Mouse (Mus musculus) heart, postnatal 0 days (tissue): ENCODE data around the gene BC028528. TPM values are rescaled to one million over a fixed set of nuclear protein-coding genes. Genes with fewer than 3 reads are reported as not detected.

Experiments used
- ATAC-seq: fragments of 200-750 bp; cut with Nextera tagmentation; 2 replicates; pipeline ENCODE4 v1.8.0; 2017; ENCODE audit warnings: low read depth, moderate number of reproducible peaks, moderate library complexity; ENCODE audit not compliant: insufficient read depth
- DNase-seq: peaks from one replicate; pipeline ENCODE4 v3.0.0-alpha.2; 2016; ENCODE audit warnings: low spot score
- H3K27ac ChIP-seq: fragments of 300-500 bp; sonication (generic); 2 replicates; pipeline ENCODE4 v1.5.1; 2014; ENCODE audit warnings: low read depth, mild to moderate bottlenecking
- H3K27me3 ChIP-seq: fragments of 300-500 bp; sonication (generic); 2 replicates; pipeline ENCODE4 v1.6.1; 2014; ENCODE audit warnings: low read length, mixed read lengths; ENCODE audit not compliant: control insufficient read depth, insufficient read depth
- H3K36me3 ChIP-seq: fragments of 300-500 bp; sonication (generic); replicated peaks from 2 replicates; pipeline ENCODE4 v1.6.1; 2014; ENCODE audit warnings: low read length, mixed read lengths; ENCODE audit not compliant: control insufficient read depth, insufficient read depth
- H3K4me1 ChIP-seq: fragments of 300-500 bp; sonication (generic); 2 replicates; pipeline ENCODE4 v1.6.1; 2014; ENCODE audit warnings: antibody characterized with exemption; ENCODE audit not compliant: control insufficient read depth, insufficient read depth
- H3K4me2 ChIP-seq: fragments of 300-500 bp; sonication (generic); 2 replicates; pipeline ENCODE4 v1.6.1; 2014; ENCODE audit warnings: low read depth, mild to moderate bottlenecking, low read length, moderate library complexity
- H3K4me3 ChIP-seq: fragments of 300-500 bp; sonication (generic); 2 replicates; pipeline ENCODE4 v1.5.1; 2014; ENCODE audit warnings: low read depth, low read length
- H3K9ac ChIP-seq: fragments of 300-500 bp; sonication (generic); replicated peaks from 2 replicates; pipeline ENCODE4 v1.6.1; 2014; ENCODE audit warnings: low read depth, low read length, mixed read lengths
- H3K9me3 ChIP-seq: fragments of 300-500 bp; sonication (generic); replicated peaks from 2 replicates; pipeline ENCODE4 v1.6.1; 2016; ENCODE audit warnings: low read length; ENCODE audit not compliant: control insufficient read depth
- CTCF ChIP-seq: IDR thresholded peaks from 2 replicates; pipeline ENCODE4 v1.5.1; 2016; ENCODE audit warnings: antibody characterized with exemption, control low read depth, low read depth
- EP300 ChIP-seq: IDR thresholded peaks from 2 replicates; pipeline ENCODE4 v1.6.1; 2016; ENCODE audit warnings: antibody characterized with exemption, low read depth
- WGBS: fragments of 180-500 bp; shearing (Covaris S2); extraction: QIAGEN DNeasy Blood & Tissue Kit; methylation state at CpG from one replicate; pipeline ENCODE4 v1.1.7; 2014; 5-methylcytosine and 5-hydroxymethylcytosine counted together
- polyA plus RNA-seq: library from polyadenylated mRNA; unstranded; fragments of >200 nt; fragmentation: Nextera tagmentation; extraction: Ambion mirVana; gene quantifications from 2 replicates; pipeline ENCODE4 v1.2.1, GENCODE M21; 2015
- total RNA-seq: library from RNA; depleted of rRNA; stranded (reverse); fragments of >200 nt; gene quantifications from 2 replicates; pipeline ENCODE4 v1.2.3, GENCODE M21; 2014; ENCODE audit warnings: low replicate concordance

Gene BC028528
- total and polyA plus RNA-seq, 2 experiments from 2014 or later: 5.3 to 38.0 TPM

GRCm38 (mm10) chr3:95905146-95905939 is 13.5 kb upstream of the BC028528 start:
- H3K4me3 ChIP-seq: peak overlapping the region; percentile 46
- H3K4me1 ChIP-seq: peaks cover 26% of the 10 kb centered on the region
- no peaks in the 10 kb centered on the region for H3K27me3 ChIP-seq
- peak overlapping the region; percentile 77 for H3K4me2 ChIP-seq
- TF ChIP-seq CTCF (no peak), EP300 (no peak)
- ATAC-seq (peak; percentile 35), DNase-seq (peak; percentile 35)
- H3K36me3 ChIP-seq: no peaks in the 10 kb centered on the region
- peak overlapping the region; percentile 70; the same call in 1 of the 2 replicates for H3K9ac ChIP-seq
- no peaks in the 10 kb centered on the region for H3K9me3 ChIP-seq
- H3K27ac ChIP-seq: peak overlapping the region; percentile 86
- under 1% methylated on average over 18 of the region's 18 CpGs for WGBS

- ATAC-seq: peak; percentile 61
- no peaks in the 10 kb centered on the region for H3K9me3 ChIP-seq
- H3K4me3 ChIP-seq: peak within 1 kb of the TSS; percentile 46
- H3K9ac ChIP-seq: peak within 1 kb of the TSS; percentile 70
- peak within 1 kb of the TSS; percentile 86 for H3K27ac ChIP-seq
- DNase-seq: peak; percentile 69
- no peak for TF ChIP-seq CTCF
- TF ChIP-seq EP300: 0 out of 2 replicates have a peak, but pooled peaks have one; percentile 31
- H3K36me3 ChIP-seq: no peaks in the 10 kb centered on the region
- peaks cover 26% of the 10 kb centered on the region for H3K4me1 ChIP-seq
- H3K27me3 ChIP-seq: no peaks in the 10 kb centered on the region
- WGBS: 0% methylated on average over 15 of the region's 15 CpGs
- H3K4me2 ChIP-seq: peak within 1 kb of the TSS; percentile 77
Observed at GRCm38 (mm10) chr3:95904568-95904967, 12.8 kb upstream of the BC028528 start, which contains the start of gene Car14. TSS of gene Car14 (minus strand) at chr3:95904691.

- Histone ChIP-seq H3K9me3 (no peaks in the 10 kb centered on the region), H3K4me1 (peaks cover 26% of the 10 kb centered on the region), H3K27me3 (no peaks in the 10 kb centered on the region), H3K4me2 (peak overlapping the region; percentile 77), H3K9ac (peak overlapping the region; percentile 70), H3K4me3 (peak overlapping the region; percentile 46), H3K36me3 (0 out of 2 replicates have a peak, but pooled peaks cover 2% of the 10 kb centered on the region), H3K27ac (peak overlapping the region; percentile 86)
- DNase-seq: peak; percentile 30
- peak; percentile 27 for ATAC-seq
- WGBS: 3% methylated on average over 15 of the region's 15 CpGs
- TF ChIP-seq EP300: no peak
Observed at GRCm38 (mm10) chr3:95903753-95904502, 12.1 kb upstream of the BC028528 start.

GRCm38 (mm10) chr3:95902643-95903042 is 10.8 kb upstream of the BC028528 start:
- H3K9me3 ChIP-seq: no peaks in the 10 kb centered on the region
- DNase-seq: peak; percentile 15
- H3K9ac ChIP-seq: 0 out of 2 replicates have a peak overlapping the region, but pooled peaks have one; percentile 1
- 23% methylated on average over 6 of the region's 6 CpGs for WGBS
- H3K4me1 ChIP-seq: peaks cover 26% of the 10 kb centered on the region
- peak overlapping the region; percentile 86 for H3K27ac ChIP-seq
- H3K4me3 ChIP-seq: peak overlapping the region; percentile 46
- no peak; the same call in 1 of the 2 replicates for ATAC-seq
- peak overlapping the region; percentile 77 for H3K4me2 ChIP-seq
- H3K27me3 ChIP-seq: no peaks in the 10 kb centered on the region
- TF ChIP-seq EP300: no peak
- no peak for TF ChIP-seq CTCF
- H3K36me3 ChIP-seq: peaks cover 14% of the 10 kb centered on the region; the same call in 1 of the 2 replicates

GRCm38 (mm10) chr3:95902373-95902625 is 10.5 kb upstream of the BC028528 start:
- Histone ChIP-seq H3K27ac (peak overlapping the region; percentile 86), H3K4me2 (peak overlapping the region; percentile 77)

More at GRCm38 (mm10) chr3:95902373-95902625, 10.5 kb upstream of the BC028528 start:
- Histone ChIP-seq H3K9ac (0 out of 2 replicates have a peak overlapping the region, but pooled peaks have one; percentile 1), H3K4me3 (peak overlapping the region; percentile 46), H3K9me3 (no peaks in the 10 kb centered on the region), H3K36me3 (peaks cover 17% of the 10 kb centered on the region; the same call in 1 of the 2 replicates), H3K4me1 (peaks cover 26% of the 10 kb centered on the region), H3K27me3 (no peaks in the 10 kb centered on the region)
- TF ChIP-seq EP300: no peak
- TF ChIP-seq CTCF: no peak
- DNase-seq (peak; percentile 76), ATAC-seq (peak; percentile 13; the same call in 1 of the 2 replicates)
